Mouse (Mus musculus) cerebellum, adult 8-10 months (tissue): ENCODE results near the gene Rcan2.
"Not testable (repeated sequence)": the region's sequence is repeated elsewhere in the genome, so short reads cannot be mapped to it uniquely, and the experiment has no call there.

Experiments
- DNase-seq: peaks from one replicate; pipeline ENCODE4 v3.0.0; 2022

Rcan2 gene

DNA sequence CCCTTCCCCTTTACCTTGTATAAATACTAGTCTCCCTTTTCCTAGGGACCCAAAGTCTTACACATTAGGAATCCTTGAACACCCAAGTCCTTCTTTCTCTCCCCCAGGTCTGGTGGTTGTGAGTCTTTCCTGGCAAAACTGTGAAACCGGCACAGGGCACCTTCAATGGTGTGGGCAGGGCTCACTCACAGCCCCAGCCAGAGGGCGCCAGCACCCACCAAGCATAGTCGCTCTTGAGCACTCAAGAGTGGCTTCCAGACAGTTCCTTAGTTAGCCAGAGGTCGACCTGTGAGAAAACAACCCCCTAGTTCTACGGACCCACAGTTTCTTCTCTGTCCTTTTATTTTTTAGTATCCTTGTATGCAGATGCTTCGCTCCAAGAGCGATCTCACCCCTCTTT is at the start of gene Rcan2:
TSS of gene Rcan2 (plus strand) at position 275 of the 400 bp plus-strand sequence.
- DNase-seq, result peak; percentile 80

DNA sequence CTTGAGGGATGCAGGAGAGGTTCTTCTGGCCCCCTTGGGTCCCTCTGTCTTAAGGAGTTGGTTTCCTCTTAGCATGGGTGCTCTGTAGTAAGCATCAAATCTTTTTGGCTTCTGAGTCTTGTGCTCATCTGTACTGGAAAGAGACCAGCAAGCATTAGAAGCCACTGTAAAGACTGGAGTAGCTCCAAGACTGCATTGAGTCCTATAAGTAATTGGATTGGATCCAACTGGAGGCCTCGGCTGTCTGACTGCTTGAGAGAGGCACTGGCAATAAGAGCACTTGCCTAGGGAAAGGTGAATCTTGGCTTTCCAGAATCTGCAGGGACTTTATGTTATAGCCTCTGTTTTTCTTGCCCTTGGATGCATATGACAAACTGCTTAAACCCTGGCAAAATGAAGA is 48.3 kb upstream of the Rcan2 start:
- no peak for DNase-seq

DNA sequence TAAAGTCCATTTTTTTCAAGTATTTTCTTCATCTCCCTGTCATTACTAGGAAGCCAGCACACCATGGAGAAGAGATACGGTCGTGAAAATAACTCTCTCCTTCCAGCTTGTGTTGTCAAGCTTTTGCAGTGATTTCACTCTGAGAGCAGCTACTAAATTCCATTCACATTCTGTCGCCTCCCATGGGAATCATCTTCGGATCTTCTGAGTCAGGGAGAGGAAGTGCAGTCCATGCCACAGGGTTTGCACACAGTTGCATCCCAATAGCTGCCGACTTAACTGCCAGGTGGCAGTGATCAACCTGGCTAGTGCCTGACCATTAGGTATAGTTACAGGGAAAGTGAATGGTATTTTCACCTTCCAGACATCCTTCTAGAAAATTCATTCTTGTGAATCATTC is 46.5 kb upstream of the Rcan2 start:
- no peak for DNase-seq

GRCm38 (mm10) chr17:43758607-43759259 is 42.4 kb upstream of the Rcan2 start:
- no peak for DNase-seq

- DNase-seq, result no peak
Observed at GRCm38 (mm10) chr17:43784531-43784930, 16.6 kb upstream of the Rcan2 start.

DNA sequence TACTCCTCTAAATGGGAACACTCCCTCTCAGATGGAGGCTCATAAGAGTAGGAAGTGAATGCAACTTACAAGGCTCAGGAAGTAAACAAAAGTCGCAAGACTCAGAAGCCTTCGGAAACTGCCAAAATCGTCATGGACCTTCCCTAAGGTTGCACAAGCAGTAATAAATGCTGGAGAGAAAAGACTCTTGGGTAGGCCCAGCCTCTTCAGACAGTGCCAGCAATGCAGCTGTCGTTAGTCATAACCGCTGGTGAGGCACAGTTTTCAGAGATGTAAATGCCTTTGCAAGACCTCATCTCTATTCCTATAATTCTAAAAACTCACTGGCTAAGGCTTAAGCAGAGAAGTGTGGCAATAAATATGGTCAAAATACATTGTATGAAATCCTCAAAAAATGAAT is 12.9 kb upstream of the Rcan2 start:
- no peak for DNase-seq

DNA sequence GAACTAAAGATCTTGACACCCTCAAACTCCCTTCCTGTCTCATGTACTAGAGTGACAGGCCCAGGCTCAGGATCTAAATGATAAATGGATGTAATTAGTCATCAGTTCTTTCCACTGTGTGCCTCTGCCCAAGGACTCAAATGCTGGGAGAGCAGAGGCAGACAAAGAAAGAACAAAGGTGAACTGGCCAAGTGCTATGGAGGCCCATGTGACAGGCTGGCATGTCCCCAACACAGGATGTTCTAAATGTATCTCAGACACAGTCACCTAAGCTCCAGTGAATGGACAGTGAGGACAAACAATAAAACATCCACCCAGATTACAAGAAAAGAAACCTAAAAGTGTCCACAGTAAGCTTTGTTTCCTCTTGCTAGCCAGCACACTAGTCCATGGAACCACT is 11.8 kb upstream of the Rcan2 start:
- no peak for DNase-seq

DNA sequence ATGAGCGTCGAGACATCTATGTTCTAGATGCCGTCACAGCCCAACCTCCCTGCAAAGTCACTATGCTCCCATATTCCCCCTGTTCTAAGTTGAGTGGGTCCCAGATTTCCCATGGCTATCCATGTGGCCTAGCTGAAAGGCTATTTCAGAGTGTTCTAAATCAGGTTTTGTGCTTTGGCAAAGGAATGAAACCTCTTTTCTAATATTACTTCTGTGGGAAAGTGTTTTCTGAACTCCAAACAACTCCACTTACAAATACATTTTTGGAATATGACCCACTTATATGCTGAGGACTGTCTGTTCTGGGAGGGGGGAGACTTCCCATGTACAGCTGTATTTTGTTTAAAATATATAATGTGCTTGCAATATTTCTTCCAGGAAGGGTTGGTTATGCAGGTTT is 9.4 kb upstream of the Rcan2 start:
- no peak for DNase-seq

- DNase-seq, result no peak
Observed at GRCm38 (mm10) chr17:43794731-43795280, 6.3 kb upstream of the Rcan2 start.

DNA sequence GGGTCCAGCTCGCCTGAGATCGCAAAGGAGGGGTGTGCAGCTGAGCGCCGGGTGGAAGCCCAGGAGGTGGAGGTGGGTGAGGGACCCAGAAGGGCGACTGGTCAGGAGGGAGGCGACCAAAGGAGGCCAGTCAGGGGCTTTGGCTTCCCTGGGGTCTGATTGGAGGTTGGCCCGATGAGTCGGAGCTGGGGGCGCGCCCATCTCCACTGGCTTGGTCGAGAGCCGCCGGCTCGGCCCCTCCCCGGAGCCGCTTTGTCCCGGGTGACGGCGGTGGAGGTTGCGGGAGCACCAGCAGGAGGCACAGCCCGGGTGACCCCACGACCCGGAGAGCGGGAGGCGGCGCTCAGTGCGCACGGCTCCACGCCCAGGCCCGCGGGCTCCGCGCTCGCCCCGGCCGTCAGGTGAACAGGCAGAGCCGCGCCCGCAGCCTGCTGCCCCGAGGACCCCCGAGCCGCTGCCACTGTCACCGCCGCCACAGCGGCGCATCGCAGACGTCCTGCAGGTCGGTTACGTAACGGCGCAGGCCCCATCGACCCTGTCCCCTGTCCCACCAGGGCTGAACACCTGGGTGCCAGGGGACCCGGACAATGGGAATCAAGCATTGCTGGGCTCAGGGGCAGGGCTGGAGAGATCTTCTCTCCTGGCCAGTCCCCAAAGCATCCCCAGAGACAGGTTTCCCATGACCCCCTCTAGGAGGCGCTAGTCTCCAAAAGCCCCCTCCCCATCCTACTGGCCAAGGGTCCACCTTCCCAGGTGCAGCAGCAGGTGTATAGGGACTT is 633 bp downstream of the Rcan2 start:
- DNase-seq, result peak; percentile 70

- DNase-seq, result peak; percentile 40
Observed at GRCm38 (mm10) chr17:43802414-43802813, 1.3 kb downstream of the Rcan2 start.

- no peak for DNase-seq
Observed at GRCm38 (mm10) chr17:43803111-43803510, 2.0 kb downstream of the Rcan2 start.

DNA sequence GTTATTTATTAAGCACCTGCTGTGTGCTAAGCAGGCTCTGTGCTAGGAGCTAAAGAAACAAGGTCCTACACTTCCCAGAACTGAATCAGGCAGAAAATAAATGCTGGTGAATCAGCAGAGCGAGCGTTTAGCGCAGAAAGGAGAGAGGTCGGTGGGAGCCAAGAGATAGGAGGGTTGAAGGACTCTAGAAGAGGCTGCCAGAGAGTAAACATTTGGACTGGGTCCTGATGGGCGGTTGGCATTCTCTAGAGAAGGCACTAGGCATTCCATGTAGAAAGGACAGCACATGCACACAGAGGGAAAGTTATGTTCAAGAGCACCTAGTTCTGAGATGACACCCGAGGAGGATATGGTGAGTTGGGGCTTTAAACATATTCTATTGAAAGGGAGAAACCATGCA is 2.6 kb downstream of the Rcan2 start:
- DNase-seq, result no peak

GRCm38 (mm10) chr17:43806841-43807240 is 5.7 kb downstream of the Rcan2 start:
- no peak for DNase-seq

DNA sequence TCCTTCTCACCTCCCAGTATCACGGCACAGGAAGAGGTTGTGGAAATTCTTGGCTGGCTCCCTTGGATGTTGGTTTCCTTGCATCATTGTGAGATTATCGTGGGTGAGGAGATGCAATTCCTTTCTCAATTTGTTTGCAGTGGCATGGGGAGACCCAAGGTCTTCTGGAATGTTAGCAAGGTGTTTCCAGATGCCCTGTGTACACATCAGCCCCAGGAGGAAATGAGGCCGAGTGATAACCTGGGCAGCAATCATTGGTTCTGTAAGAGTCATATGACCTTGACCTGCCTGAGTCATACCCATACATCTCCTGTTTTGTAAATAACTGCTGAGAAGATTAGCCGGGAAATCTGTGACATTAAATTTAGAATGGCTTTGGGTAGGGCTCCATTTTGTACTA is 10.3 kb downstream of the Rcan2 start:
- DNase-seq, result no peak

- DNase-seq, result no peak
Observed at GRCm38 (mm10) chr17:43815376-43815775, 14.2 kb downstream of the Rcan2 start.

DNA sequence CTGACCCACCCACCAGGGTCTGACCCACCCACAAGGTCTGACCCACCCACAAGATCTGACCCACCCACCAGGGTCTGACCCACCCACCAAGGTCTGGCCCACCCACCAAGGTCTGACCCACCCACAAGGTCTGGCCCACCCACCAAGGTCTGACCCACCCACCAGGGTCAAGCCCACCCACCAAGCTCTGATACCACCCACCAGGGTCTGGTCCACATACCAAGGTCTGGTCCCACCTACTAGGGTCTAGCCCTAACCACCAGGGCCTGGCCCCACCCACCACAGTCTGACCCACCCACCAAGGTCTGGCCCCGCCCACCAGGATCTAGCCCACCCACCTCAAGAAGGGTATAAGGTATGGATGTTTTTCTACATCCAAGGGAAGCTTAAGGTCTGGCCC is 15.3 kb downstream of the Rcan2 start:
- DNase-seq, result no peak

DNA sequence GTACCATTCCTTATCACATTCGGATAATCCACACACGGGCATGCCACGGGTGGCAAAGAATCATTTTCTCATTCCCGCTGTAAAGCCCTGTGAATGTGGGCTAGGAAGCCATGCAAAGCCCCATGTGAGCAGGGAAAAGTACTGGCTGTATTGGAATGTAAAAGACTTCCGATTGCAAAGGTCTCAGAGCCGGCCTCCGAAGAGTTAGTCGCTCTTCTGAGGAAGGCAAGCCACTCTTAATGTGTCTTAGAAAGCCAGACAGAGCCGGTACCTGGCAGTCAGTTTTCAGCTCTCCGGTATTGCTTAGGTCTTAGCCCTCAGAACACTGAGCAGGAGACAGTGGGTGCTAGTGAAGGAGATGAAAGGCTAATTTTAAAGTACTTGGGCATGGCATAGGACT is 16.0 kb downstream of the Rcan2 start:
- no peak for DNase-seq

DNA sequence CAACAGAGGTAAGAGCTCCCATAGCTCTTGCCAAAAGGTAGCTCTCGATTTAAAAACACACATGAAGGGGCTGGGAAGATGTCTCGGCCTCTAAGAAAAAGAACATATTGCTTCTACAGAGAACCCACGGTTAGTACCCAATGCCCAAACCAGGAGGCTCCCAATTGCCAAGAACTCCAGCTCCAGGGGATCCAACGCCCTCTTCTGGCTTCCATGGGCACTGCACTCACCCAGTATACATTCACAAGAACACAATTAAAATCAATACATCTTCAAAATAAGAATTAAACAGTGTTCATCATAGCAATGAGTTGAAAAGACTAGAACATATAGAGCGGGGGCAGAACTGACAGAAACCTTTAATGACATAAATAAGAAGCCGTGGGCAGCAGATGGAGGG is 17.2 kb downstream of the Rcan2 start:
- DNase-seq, result no peak

GRCm38 (mm10) chr17:43820904-43821303 is 19.8 kb downstream of the Rcan2 start:
- peak; percentile 80 for DNase-seq

DNA sequence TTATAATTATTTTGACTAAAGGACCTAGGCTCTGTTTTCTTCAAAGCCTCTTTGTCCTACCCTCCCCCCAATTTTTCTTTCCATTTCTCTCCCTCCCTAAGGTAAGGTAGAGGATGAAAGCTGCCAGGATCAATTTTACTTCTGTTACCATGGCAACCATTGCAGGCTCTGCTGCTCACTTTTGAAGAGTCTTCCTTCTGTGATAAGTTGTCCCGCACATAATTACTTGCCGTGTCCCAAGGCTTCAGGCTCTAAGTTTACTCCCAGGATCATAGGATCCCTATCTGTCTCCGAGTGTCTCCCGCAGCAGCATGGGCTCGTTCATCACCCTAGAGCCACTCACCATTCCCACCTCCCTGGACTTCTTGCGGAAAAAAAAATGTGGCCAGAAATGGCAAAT is 21.1 kb downstream of the Rcan2 start:
- DNase-seq, result no peak

- no peak for DNase-seq
Observed at GRCm38 (mm10) chr17:43822630-43823029, 21.5 kb downstream of the Rcan2 start.

DNA sequence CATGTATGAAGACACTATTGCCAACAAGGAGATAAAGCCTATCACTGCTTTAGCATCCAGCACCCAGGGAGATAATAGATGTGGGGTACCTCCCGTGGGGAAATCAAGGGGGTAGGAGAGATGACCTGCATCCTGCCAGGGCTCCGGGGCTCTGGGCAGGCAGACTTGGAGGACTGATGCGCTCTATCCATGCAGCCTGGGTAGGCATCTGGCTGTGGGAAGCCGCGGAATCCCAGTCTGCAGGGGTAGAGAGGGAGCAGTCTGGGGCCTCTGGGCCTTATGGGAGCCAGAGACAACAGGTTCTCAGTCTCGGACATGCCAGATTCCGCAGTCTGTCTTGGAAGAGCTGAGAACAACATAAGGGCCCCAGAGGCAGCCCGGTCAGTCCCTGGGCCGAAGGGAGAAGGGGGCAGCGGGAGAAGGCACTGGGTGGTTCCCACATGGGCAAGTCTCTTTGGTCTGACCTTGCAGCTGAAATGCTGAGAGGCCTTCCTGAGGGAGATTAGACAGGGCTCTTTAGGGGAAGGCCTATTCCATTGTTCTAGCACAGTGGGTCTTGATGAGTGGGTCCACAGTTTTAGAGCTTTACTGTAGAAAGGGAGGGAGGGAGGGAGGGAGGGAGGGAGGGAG is 23.7 kb downstream of the Rcan2 start:
- DNase-seq, result no peak

GRCm38 (mm10) chr17:43825411-43825785 is 24.2 kb downstream of the Rcan2 start:
- DNase-seq, result not testable (repeated sequence)
